Mouse (Mus musculus) spleen, adult 2 months (tissue): Measurements from ENCODE around the gene Tspan31.

Source experiments
- CTCF ChIP-seq: fragments of 200-500 bp; IDR thresholded peaks from 2 replicates; pipeline ENCODE4 v1.5.1; 2011; ENCODE audit warnings: mild to moderate bottlenecking, inconsistent platforms; ENCODE audit not compliant: insufficient read depth, insufficient read length, insufficient replicate concordance; ENCODE audit errors: extremely low read depth
- POLR2A ChIP-seq: fragments of 200-500 bp; IDR thresholded peaks from 2 replicates; pipeline ENCODE4 v1.6.1; 2011; ENCODE audit warnings: low read depth, low read length, inconsistent platforms

DNA sequence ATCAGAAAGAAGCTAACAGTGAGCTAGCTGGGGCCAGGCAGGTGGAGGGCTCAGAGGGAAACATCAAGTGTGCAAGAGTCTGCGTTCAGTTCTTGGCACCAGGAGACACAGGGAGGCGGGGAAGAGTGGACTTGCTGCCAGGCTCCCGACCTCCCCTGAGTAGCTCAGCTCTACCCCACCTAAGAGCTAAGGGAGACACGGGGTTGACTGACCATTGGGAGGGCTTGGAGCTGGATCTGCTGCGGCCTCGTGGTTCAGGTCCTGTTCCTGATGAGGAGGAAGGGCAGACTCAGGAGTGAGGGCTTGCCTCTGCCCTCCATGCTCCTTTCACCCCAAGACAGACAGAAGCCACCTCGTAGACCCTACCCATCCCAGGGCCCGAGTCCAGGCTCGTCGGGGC, 29.1 kb upstream of the Tspan31 start:
- TF ChIP-seq POLR2A (no peak), CTCF (no peak)
